Mouse (Mus musculus) C2C12 (cell line): Measurements from ENCODE around the gene Gnb3. TPM values are rescaled to one million over a fixed set of nuclear protein-coding genes. Genes with fewer than 3 reads are reported as not detected.

Experiments used
- H3K27me3 ChIP-seq: one replicate; pipeline ENCODE4 v1.6.1; 2011; ENCODE audit not compliant: control insufficient read depth, insufficient read depth, insufficient read length
- H3K36me3 ChIP-seq: one replicate; pipeline ENCODE4 v1.6.1; 2011; ENCODE audit not compliant: control insufficient read depth, insufficient read depth
- H3K4me3 ChIP-seq: one replicate; pipeline ENCODE4 v1.5.1; 2011; ENCODE audit warnings: mild to moderate bottlenecking, control low read depth; ENCODE audit not compliant: poor library complexity, insufficient read depth, severe bottlenecking
- H3K79me2 ChIP-seq: one replicate; pipeline ENCODE4 v1.6.1; 2011; ENCODE audit not compliant: control insufficient read depth, insufficient read depth
- H3K79me3 ChIP-seq: one replicate; pipeline ENCODE4 v1.6.1; 2011; ENCODE audit warnings: low read depth, control low read depth
- H3ac ChIP-seq: one replicate; pipeline ENCODE3; 2011; ENCODE audit warnings: low read depth; ENCODE audit not compliant: control insufficient read depth, insufficient read length
- CEBPB ChIP-seq: IDR thresholded peaks from one replicate; pipeline ENCODE4 v1.6.1; 2011; ENCODE audit warnings: low read depth, mild to moderate bottlenecking, control low read depth, moderate library complexity
- CTCF ChIP-seq: IDR thresholded peaks from one replicate; pipeline ENCODE4 v1.5.1; 2011; ENCODE audit not compliant: control insufficient read depth, insufficient read depth, insufficient read length
- FOSL1 ChIP-seq: IDR thresholded peaks from one replicate; pipeline ENCODE4 v1.8.0; 2011; ENCODE audit warnings: mild to moderate bottlenecking, low read length; ENCODE audit not compliant: poor library complexity, insufficient read depth, severe bottlenecking
- MAX ChIP-seq: IDR thresholded peaks from one replicate; pipeline ENCODE4 v1.6.1; 2011; ENCODE audit warnings: mild to moderate bottlenecking, control low read depth
- MYOD1 ChIP-seq: IDR thresholded peaks from one replicate; pipeline ENCODE4 v1.6.1; 2011; ENCODE audit warnings: low read depth; ENCODE audit not compliant: control insufficient read depth, insufficient read length
- MYOG ChIP-seq: IDR thresholded peaks from one replicate; pipeline ENCODE4 v1.6.1; 2011; ENCODE audit not compliant: control insufficient read depth, insufficient read length; ENCODE audit errors: extremely low read depth
- USF1 ChIP-seq: IDR thresholded peaks from one replicate; pipeline ENCODE4 v1.6.1; 2011; ENCODE audit warnings: low read depth, mild to moderate bottlenecking, control low read depth, moderate library complexity
- polyA plus RNA-seq: library from polyadenylated mRNA; unstranded; fragments of >200 nt; fragmentation: generic; extraction: Trizol; gene quantifications from one replicate; pipeline ENCODE4 v1.2.1, GENCODE M21; 2012; ENCODE audit warnings: missing spikeins

Gnb3 gene
- polyA plus RNA-seq, 1 experiment: not detected

DNA sequence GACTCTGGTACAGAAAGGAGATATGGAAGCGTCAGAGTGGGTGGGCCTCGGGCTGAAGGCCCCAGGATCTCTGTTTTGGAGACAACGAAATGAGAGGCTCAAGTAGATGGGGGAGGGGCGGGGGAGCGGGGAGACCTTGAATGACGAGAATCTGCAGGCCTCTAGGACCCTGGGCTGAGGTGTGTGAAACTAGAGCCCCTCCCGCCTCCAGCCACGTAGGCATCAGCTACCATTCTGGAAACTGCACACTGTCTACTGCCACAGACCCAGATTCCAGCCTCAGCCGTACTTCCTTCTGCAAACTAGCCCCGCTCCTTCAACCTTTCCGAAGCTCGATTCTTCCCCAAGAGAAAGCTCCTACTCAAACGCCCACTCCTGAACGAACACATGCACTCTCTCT, 16.2 kb upstream of the Gnb3 start:
- Histone ChIP-seq H3K27me3 (peaks cover 7% of the 10 kb centered on the region), H3K79me2 (no peaks in the 10 kb centered on the region), H3K79me3 (no peaks in the 10 kb centered on the region), H3K36me3 (no peaks in the 10 kb centered on the region), H3ac (no peak overlapping the region), H3K4me3 (no peak overlapping the region)
- TF ChIP-seq CTCF (no peak), CEBPB (no peak), MYOG (no peak), MYOD1 (no peak), FOSL1 (no peak), MAX (no peak), USF1 (no peak)

DNA sequence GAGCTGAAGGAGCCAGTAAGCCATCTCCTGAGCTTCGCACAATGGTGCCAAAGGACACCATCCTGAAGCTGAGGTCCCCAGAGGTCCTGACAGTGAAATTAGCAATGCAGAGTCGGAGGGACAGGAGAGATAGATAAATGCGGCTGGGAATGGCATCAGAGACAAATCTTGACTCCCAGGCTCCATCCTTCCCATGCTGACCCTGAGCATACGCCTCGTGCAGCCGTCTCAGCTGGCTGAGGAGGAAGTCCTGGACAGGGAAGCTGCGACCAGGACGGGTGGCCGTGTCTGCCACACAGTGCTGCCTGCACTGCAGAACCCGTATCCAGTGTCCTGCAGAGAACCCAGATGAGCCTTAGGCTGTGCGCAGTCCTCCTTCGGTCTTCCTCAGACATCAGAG, 14.6 kb upstream of the Gnb3 start:
- Histone ChIP-seq H3K79me2 (no peaks in the 10 kb centered on the region), H3K4me3 (no peak overlapping the region), H3K79me3 (no peaks in the 10 kb centered on the region), H3K36me3 (no peaks in the 10 kb centered on the region), H3ac (no peak overlapping the region), H3K27me3 (peaks cover 3% of the 10 kb centered on the region)
- TF ChIP-seq FOSL1 (no peak), MAX (no peak), MYOG (no peak), CTCF (no peak)

- Histone ChIP-seq H3K79me3 (no peaks in the 10 kb centered on the region), H3K27me3 (peaks cover 3% of the 10 kb centered on the region), H3K36me3 (no peaks in the 10 kb centered on the region), H3ac (no peak overlapping the region), H3K4me3 (no peak overlapping the region), H3K79me2 (no peaks in the 10 kb centered on the region)
- TF ChIP-seq CEBPB (no peak), MAX (no peak)
Measured at GRCm38 (mm10) chr6:124850535-124850934, 10.5 kb upstream of the Gnb3 start.

- no peak overlapping the region for H3K4me3 ChIP-seq
- H3K27me3 ChIP-seq: peaks cover 3% of the 10 kb centered on the region
- H3K79me2 ChIP-seq: no peaks in the 10 kb centered on the region
- H3K79me3 ChIP-seq: no peaks in the 10 kb centered on the region
- TF ChIP-seq USF1: no peak
- peak; percentile 48 for TF ChIP-seq CTCF
- TF ChIP-seq MYOD1: no peak
- TF ChIP-seq FOSL1: no peak
- TF ChIP-seq CEBPB: no peak
- TF ChIP-seq MYOG: no peak
- TF ChIP-seq MAX: no peak
- no peaks in the 10 kb centered on the region for H3K36me3 ChIP-seq
- H3ac ChIP-seq: no peak overlapping the region
Measured at GRCm38 (mm10) chr6:124847305-124847704, 7.2 kb upstream of the Gnb3 start.

DNA sequence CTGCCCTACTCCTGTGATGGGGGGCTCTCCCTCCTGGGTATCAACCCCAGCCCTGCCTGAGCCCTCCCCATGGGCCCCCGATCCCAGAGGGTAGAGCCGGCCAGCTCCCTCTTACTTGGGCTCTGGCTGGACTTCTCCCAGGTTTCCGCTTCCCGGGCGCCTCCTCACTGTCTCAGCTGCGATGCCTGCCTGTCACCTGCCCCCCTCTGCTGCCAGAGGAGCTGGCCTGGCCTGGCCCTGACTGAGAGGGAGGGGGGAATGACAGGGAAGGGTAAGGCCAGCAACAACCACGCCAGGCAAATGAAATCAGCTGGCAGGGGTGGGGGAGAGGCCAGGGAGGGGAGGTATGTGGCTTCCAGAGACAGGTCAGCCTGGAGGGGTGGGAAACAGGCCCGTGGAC, 270 bp downstream of the Gnb3 start:
- no peak overlapping the region for H3K4me3 ChIP-seq
- H3K27me3 ChIP-seq: peaks cover 5% of the 10 kb centered on the region
- H3K36me3 ChIP-seq: no peaks in the 10 kb centered on the region
- no peaks in the 10 kb centered on the region for H3K79me2 ChIP-seq
- H3ac ChIP-seq: no peak overlapping the region
- H3K79me3 ChIP-seq: no peaks in the 10 kb centered on the region
- TF ChIP-seq CTCF (no peak), MAX (no peak), MYOD1 (no peak), USF1 (no peak)

- TF ChIP-seq CEBPB: no peak
- no peak for TF ChIP-seq MAX
- no peak for TF ChIP-seq MYOG
- no peak for TF ChIP-seq CTCF
- TF ChIP-seq MYOD1: no peak
- TF ChIP-seq USF1: no peak
- no peak for TF ChIP-seq FOSL1
- no peak overlapping the region for H3K4me3 ChIP-seq
- H3K27me3 ChIP-seq: peaks cover 5% of the 10 kb centered on the region
- H3K36me3 ChIP-seq: peaks cover 26% of the 10 kb centered on the region
- peaks cover 3% of the 10 kb centered on the region for H3K79me3 ChIP-seq
- H3K79me2 ChIP-seq: peaks cover 3% of the 10 kb centered on the region
- H3ac ChIP-seq: no peak overlapping the region
Measured at GRCm38 (mm10) chr6:124836411-124836810, 3.7 kb downstream of the Gnb3 start.
